Comparison of ENCODE assay signal across 15 mouse cellular contexts in genomic region chr14:71199178-71199879, GRCm38 (mm10).
DNase-seq lines count a peak whose midpoint lies in the region; ATAC-seq and TF ChIP-seq lines count a peak whose summit lies in the region.
"Had no signal": no experiment of that assay in that cellular context is flagged by ENCODE, and none has a peak within 500 bp of the region (broad histone marks: within the 10 kb centered on the region; RNA-seq: fewer than 3 reads in every experiment).

No protein-coding gene starts in this region.

- no peaks in the 10 kb centered on the region for H3K79me2 ChIP-seq in MEL (ENCODE audit: control insufficient read depth, insufficient read depth, low read length, poor library complexity)

- H3K4me2 ChIP-seq in embryonic facial prominence, embryonic 11.5 days (ENCODE audit: low read depth, low read length), result no peak overlapping the region
- H3K4me2 ChIP-seq in liver, postnatal 0 days (ENCODE audit: low read depth, low read length), result no peak overlapping the region
- H3K4me2 ChIP-seq: lung, embryonic 15.5 days; midbrain, embryonic 15.5 days had no signal

- no peak overlapping the region for H3K4me3 ChIP-seq in embryonic facial prominence, embryonic 11.5 days (ENCODE audit: low read depth, low read length)
- no peak overlapping the region for H3K4me3 ChIP-seq in embryonic facial prominence, embryonic 10.5 days
- H3K4me3 ChIP-seq in MEL (ENCODE audit: control insufficient read depth in 1 of 2, insufficient read depth in 1 of 2, low read depth in 2 of 2, low read length in 2 of 2), result peak overlapping the region; percentile 4 to 10; a peak in 3 of 4 replicates
- H3K4me3 ChIP-seq in liver, postnatal 0 days (ENCODE audit: low read depth, low read length), result no peak overlapping the region
- H3K4me3 ChIP-seq: lung, embryonic 15.5 days; midbrain, embryonic 15.5 days had no signal

- no peaks in the 10 kb centered on the region for H3K27me3 ChIP-seq in embryonic facial prominence, embryonic 11.5 days (ENCODE audit: control insufficient read depth, insufficient read depth, low read length)
- H3K27me3 ChIP-seq in embryonic facial prominence, embryonic 10.5 days (replicated peaks; ENCODE audit: low read depth, poor library complexity, severe bottlenecking), result no peaks in the 10 kb centered on the region
- H3K27me3 ChIP-seq in MEL (ENCODE audit: control insufficient read depth in 1 of 2, insufficient read depth in 2 of 2, low read length in 2 of 2), result no peaks in the 10 kb centered on the region
- no peaks in the 10 kb centered on the region for H3K27me3 ChIP-seq in liver, postnatal 0 days (ENCODE audit: insufficient read depth, low read length)
- H3K27me3 ChIP-seq: lung, embryonic 15.5 days; midbrain, embryonic 15.5 days had no signal

- no peak overlapping the region for H3K27ac ChIP-seq in embryonic facial prominence, embryonic 11.5 days (replicated peaks; ENCODE audit: low read depth, low read length)
- H3K27ac ChIP-seq in embryonic facial prominence, embryonic 10.5 days (replicated peaks), result no peak overlapping the region
- peak overlapping the region; percentile 99 for H3K27ac ChIP-seq in MEL (ENCODE audit: control insufficient read depth, low read depth, low read length)
- no peak overlapping the region for H3K27ac ChIP-seq in liver, postnatal 0 days (ENCODE audit: low read depth)
- H3K27ac ChIP-seq: lung, embryonic 15.5 days; midbrain, embryonic 15.5 days had no signal

- intact Hi-C loops in heart, postnatal 25 days (cut with DNase I), result no loop called here

- no peak overlapping the region for H3K9ac ChIP-seq in embryonic facial prominence, embryonic 11.5 days (replicated peaks; ENCODE audit: low read length)
- peak overlapping the region; percentile 45 for H3K9ac ChIP-seq in MEL (ENCODE audit: control insufficient read depth, low read depth, low read length, poor library complexity, severe bottlenecking)
- no peak overlapping the region for H3K9ac ChIP-seq in liver, postnatal 0 days (replicated peaks)
- H3K9ac ChIP-seq: lung, embryonic 15.5 days; midbrain, embryonic 15.5 days had no signal

- 48% methylated on average over 9 of the region's 9 CpGs for WGBS in embryonic facial prominence, embryonic 11.5 days
- WGBS in embryonic facial prominence, embryonic 10.5 days, result 56% methylated on average over 9 of the region's 9 CpGs
- 55% methylated on average over 9 of the region's 9 CpGs for WGBS in liver, postnatal 0 days (ENCODE audit: insufficient replicate concordance)

- TF ChIP-seq CTCF in MEL (IDR thresholded peaks at IDR 0.05 in 2 of 3, conservative IDR thresholded peaks at IDR 0.05 in 1 of 3; ENCODE audit: control insufficient read depth in 1 of 3, insufficient read depth in 1 of 3, low read depth in 2 of 3, low read length in 3 of 3, poor library complexity in 1 of 3, severe bottlenecking in 1 of 3), result no peak
- TF ChIP-seq CTCF in brain, embryonic 14.5 days (IDR thresholded peaks at IDR 0.05; ENCODE audit: borderline replicate concordance, extremely low read depth, insufficient read depth, insufficient read length), result no peak
- TF ChIP-seq CTCF in liver, postnatal 0 days (IDR thresholded peaks at IDR 0.05; ENCODE audit: low read depth), result no peak

- no peaks in the 10 kb centered on the region for H3K4me1 ChIP-seq in embryonic facial prominence, embryonic 11.5 days (ENCODE audit: control insufficient read depth, insufficient read depth, low read length)
- H3K4me1 ChIP-seq in embryonic facial prominence, embryonic 10.5 days, result peaks cover 7% of the 10 kb centered on the region
- peaks cover 16 to 45% of the 10 kb centered on the region in 2 experiments for H3K4me1 ChIP-seq in MEL (ENCODE audit: control insufficient read depth in 1 of 2, insufficient read depth in 2 of 2, low read length in 2 of 2)
- no peaks in the 10 kb centered on the region for H3K4me1 ChIP-seq in liver, postnatal 0 days (ENCODE audit: insufficient read depth)
- H3K4me1 ChIP-seq: lung, embryonic 15.5 days had no signal

- TF ChIP-seq RAD21 in MEL (IDR thresholded peaks at IDR 0.05; ENCODE audit: low read depth, low read length), result no peak

- TF ChIP-seq EP300 in MEL (IDR thresholded peaks at IDR 0.05; ENCODE audit: low read depth in 1 of 2, low read length in 2 of 2), result peak; percentile 97 to 98
- peak; percentile 74 for TF ChIP-seq EP300 in liver, postnatal 0 days (IDR thresholded peaks at IDR 0.05; ENCODE audit: low read depth)

- no peaks in the 10 kb centered on the region for H3K9me3 ChIP-seq in embryonic facial prominence, embryonic 11.5 days (replicated peaks; ENCODE audit: control insufficient read depth, low read length)
- H3K9me3 ChIP-seq in embryonic facial prominence, embryonic 10.5 days, result no peaks in the 10 kb centered on the region
- no peaks in the 10 kb centered on the region for H3K9me3 ChIP-seq in MEL (replicated peaks; ENCODE audit: insufficient read depth, low read length)
- H3K9me3 ChIP-seq in liver, postnatal 0 days (ENCODE audit: low read length), result no peaks in the 10 kb centered on the region
- H3K9me3 ChIP-seq: lung, embryonic 15.5 days; midbrain, embryonic 15.5 days had no signal

- no peaks in the 10 kb centered on the region for H3K36me3 ChIP-seq in embryonic facial prominence, embryonic 11.5 days (replicated peaks; ENCODE audit: control insufficient read depth, insufficient read depth, low read depth, low read length)
- H3K36me3 ChIP-seq in embryonic facial prominence, embryonic 10.5 days (replicated peaks), result no peaks in the 10 kb centered on the region
- H3K36me3 ChIP-seq in MEL (ENCODE audit: control insufficient read depth in 1 of 2, insufficient read depth in 2 of 2, low read length in 2 of 2), result peaks cover 0 to 41% of the 10 kb centered on the region in 2 experiments; a peak in 2 of 4 replicates
- H3K36me3 ChIP-seq in liver, postnatal 0 days (replicated peaks; ENCODE audit: insufficient read depth, low read length), result no peaks in the 10 kb centered on the region
- H3K36me3 ChIP-seq: lung, embryonic 15.5 days; midbrain, embryonic 15.5 days had no signal

- peak; percentile 6 for DNase-seq in embryonic facial prominence, embryonic 11.5 days (ENCODE audit: low spot score)
- no peak for DNase-seq in embryonic facial prominence, embryonic 10.5 days (ENCODE audit: low spot score)
- peak; percentile 89 for DNase-seq in MEL (ENCODE audit: low read depth, low spot score)
- DNase-seq in brain, embryonic 14.5 days (ENCODE audit: low read depth), result peak; percentile 19
- no peak for DNase-seq in liver, postnatal 0 days
- no peak for DNase-seq in heart, postnatal 25 days (ENCODE audit: low spot score)
- no peak for DNase-seq in layer of hippocampus, adult 8-10 months (ENCODE audit: low spot score in 2 of 2)
- no peak for DNase-seq in kidney, postnatal 25 days
- DNase-seq: B cell, adult 2 months; cerebellum, adult 11 months; heart, adult 18-20 months; heart, postnatal 36 days; thymus, adult 2 months had no signal

- TF ChIP-seq POLR2A in MEL (IDR thresholded peaks at IDR 0.05; ENCODE audit: control insufficient read depth in 1 of 2, insufficient read depth in 1 of 2, low read depth in 1 of 2, low read length in 2 of 2, poor library complexity in 1 of 2), result no peak
- no peak for TF ChIP-seq POLR2A in brain, embryonic 14.5 days (IDR thresholded peaks at IDR 0.05; ENCODE audit: borderline replicate concordance, extremely low read depth, insufficient read depth, insufficient read length, poor library complexity, severe bottlenecking)

- no peak for ATAC-seq in embryonic facial prominence, embryonic 11.5 days (replicated peaks; ENCODE audit: insufficient number of reproducible peaks, low FRiP score, low TSS enrichment, low read depth)
- ATAC-seq in liver, postnatal 0 days, result peak; percentile 44; the same call in 1 of the 2 replicates
- ATAC-seq: midbrain, embryonic 15.5 days had no signal

TF ChIP-seq in MEL, 35 proteins besides CTCF, POLR2A, EP300 and RAD21 (continues in another document):
- TF ChIP-seq ZNF384 (IDR thresholded peaks at IDR 0.05; ENCODE audit: low read depth, low read length), result peak; percentile 95
- TF ChIP-seq HCFC1 (IDR thresholded peaks at IDR 0.05; ENCODE audit: low read depth, low read length), result no peak
- no peak for TF ChIP-seq UBTF (IDR thresholded peaks at IDR 0.05; ENCODE audit: borderline replicate concordance, insufficient read depth, low read depth, low read length)
- no peak for TF ChIP-seq JUND (IDR thresholded peaks at IDR 0.05; ENCODE audit: low read depth, low read length)
- TF ChIP-seq BHLHE40 (IDR thresholded peaks at IDR 0.05; ENCODE audit: borderline replicate concordance, low read depth, low read length), result peak; percentile 73; the same call in 1 of the 2 replicates
- no peak for TF ChIP-seq MXI1 (IDR thresholded peaks at IDR 0.05; ENCODE audit: low read depth, low read length)
- no peak for TF ChIP-seq USF1 (IDR thresholded peaks at IDR 0.05; ENCODE audit: low read depth, low read length)
- 0 out of 2 replicates have a peak, but pooled peaks have one; percentile 9 for TF ChIP-seq ELF1 (IDR thresholded peaks at IDR 0.05; ENCODE audit: low read depth, low read length)
- no peak for TF ChIP-seq POLR2AphosphoS2 (IDR thresholded peaks at IDR 0.05; ENCODE audit: low read length)
- TF ChIP-seq GATA1 (IDR thresholded peaks at IDR 0.05; ENCODE audit: low read depth, low read length), result peak; percentile 93
- peak; percentile 94 for TF ChIP-seq MYB (IDR thresholded peaks at IDR 0.05; ENCODE audit: low read depth, low read length)
- no peak for TF ChIP-seq USF2 (IDR thresholded peaks at IDR 0.05; ENCODE audit: borderline replicate concordance in 1 of 2, insufficient read depth in 1 of 2, low read depth in 1 of 2, low read length in 2 of 2)
- TF ChIP-seq ZKSCAN1 (IDR thresholded peaks at IDR 0.05; ENCODE audit: low read depth, low read length), result no peak
- TF ChIP-seq POLR2AphosphoS5 (IDR thresholded peaks at IDR 0.05; ENCODE audit: borderline replicate concordance, low read depth, low read length), result no peak
- peak; percentile 7; the same call in 1 of the 2 replicates for TF ChIP-seq ZC3H11A (IDR thresholded peaks at IDR 0.05; ENCODE audit: low read depth, low read length)
- no peak for TF ChIP-seq SMC3 (IDR thresholded peaks at IDR 0.05; ENCODE audit: low read depth, low read length)
- TF ChIP-seq CHD2 (IDR thresholded peaks at IDR 0.05; ENCODE audit: low read length), result no peak
- no peak for TF ChIP-seq CHD1 (IDR thresholded peaks at IDR 0.05; ENCODE audit: low read depth, low read length)
- no peak for TF ChIP-seq MAFK (IDR thresholded peaks at IDR 0.05; ENCODE audit: borderline replicate concordance, low read depth, low read length)
- TF ChIP-seq NELFE (IDR thresholded peaks at IDR 0.05; ENCODE audit: low read depth, low read length), result no peak
- no peak for TF ChIP-seq GABPA (IDR thresholded peaks at IDR 0.05; ENCODE audit: low read depth, low read length)
- TF ChIP-seq MAZ (IDR thresholded peaks at IDR 0.05; ENCODE audit: low read depth, low read length), result peak; percentile 75; the same call in 1 of the 2 replicates
- peak; percentile 88 for TF ChIP-seq RCOR1 (IDR thresholded peaks at IDR 0.05; ENCODE audit: low read depth, low read length)
- TF ChIP-seq MYC (IDR thresholded peaks at IDR 0.05; ENCODE audit: low read depth, low read length), result peak; percentile 75; the same call in 1 of the 2 replicates

Comparison
In these comparisons a context has a peak if more than half of its experiments do, and no peak if none do; other contexts are left out.
1. DNase-seq: peak in embryonic facial prominence, embryonic 11.5 days (single experiment), MEL (single experiment) and brain, embryonic 14.5 days (single experiment); none in embryonic facial prominence, embryonic 10.5 days (single experiment), liver, postnatal 0 days (single experiment), heart, postnatal 25 days (single experiment), layer of hippocampus, adult 8-10 months (0 of 2) and kidney, postnatal 25 days (0 of 2).
2. H3K4me3 ChIP-seq: peak in MEL (2 of 2); none in embryonic facial prominence, embryonic 11.5 days (single experiment), embryonic facial prominence, embryonic 10.5 days (single experiment) and liver, postnatal 0 days (single experiment).